8 mouse cellular contexts compared by ENCODE assay signal in genomic region chr7:44373460-44373859, GRCm38 (mm10). TPM values are rescaled to one million over a fixed set of nuclear protein-coding genes. Genes with fewer than 3 reads are reported as not detected.
DNase-seq lines count a peak whose midpoint lies in the region; ATAC-seq and TF ChIP-seq lines count a peak whose summit lies in the region.

No protein-coding gene starts in this region.

- in situ Hi-C loops in ES-E14 (cut with MboI; ENCODE audit: low sequenced_read_pairs in 2 of 2, unreplicated experiment in 2 of 2): no loop called here

- peak overlapping the region; percentile 36; the same call in 1 of the 2 replicates for H3K9ac ChIP-seq in heart, embryonic 12.5 days
- H3K9ac ChIP-seq in ES-E14 (ENCODE audit: insufficient read depth, low read depth, low read length, poor library complexity, severe bottlenecking): peak overlapping the region; percentile 38
- H3K9ac ChIP-seq in forebrain, postnatal 0 days: peak overlapping the region; percentile 56

- peak; percentile 4; the same call in 1 of the 2 replicates for ATAC-seq in heart, embryonic 12.5 days (ENCODE audit: insufficient number of reproducible peaks, low FRiP score)
- ATAC-seq in forebrain, postnatal 0 days: no peak

- peaks cover 4% of the 10 kb centered on the region; the same call in 1 of the 2 replicates for H3K27me3 ChIP-seq in heart, embryonic 12.5 days (replicated peaks)
- no peaks in the 10 kb centered on the region for H3K27me3 ChIP-seq in forebrain, postnatal 0 days (ENCODE audit: insufficient read depth, low read length)

- peak overlapping the region; percentile 61 for H3K4me3 ChIP-seq in heart, embryonic 12.5 days
- peak overlapping the region; percentile 61 to 80 for H3K4me3 ChIP-seq in ES-E14 (ENCODE audit: insufficient read depth in 1 of 2, low read depth in 1 of 2, low read length in 2 of 2, poor library complexity in 1 of 2, severe bottlenecking in 1 of 2)
- H3K4me3 ChIP-seq in forebrain, postnatal 0 days (ENCODE audit: low read depth, low read length): peak overlapping the region; percentile 54
- H3K4me3 ChIP-seq in macrophage (ENCODE audit: inconsistent target): peak overlapping the region; percentile 44

- H3K4me2 ChIP-seq in heart, embryonic 12.5 days: peak overlapping the region; percentile 76
- H3K4me2 ChIP-seq in forebrain, postnatal 0 days (ENCODE audit: low read depth): peak overlapping the region; percentile 82

- no peak for TF ChIP-seq CTCF in forebrain, postnatal 0 days (IDR thresholded peaks at IDR 0.05; ENCODE audit: low read depth)

- no peak for DNase-seq in heart, adult 9 months (ENCODE audit: low spot score in 2 of 2)
- DNase-seq in ES-E14 (ENCODE audit: low read depth, low spot score) (no peak), MN1 (ENCODE audit: low spot score) (no peak)
- no peak for DNase-seq in forebrain, postnatal 0 days
- DNase-seq in right cerebral cortex, adult 2 months (ENCODE audit: low spot score in 2 of 2): no peak
- no peak for DNase-seq in spleen, adult 18-20 months

- H3K79me2 ChIP-seq in macrophage (ENCODE audit: inconsistent target): no peaks in the 10 kb centered on the region

- no peaks in the 10 kb centered on the region for H3K9me3 ChIP-seq in heart, embryonic 12.5 days (replicated peaks)
- no peaks in the 10 kb centered on the region for H3K9me3 ChIP-seq in ES-E14 (ENCODE audit: control insufficient read depth, insufficient read depth, low read depth, low read length)
- H3K9me3 ChIP-seq in forebrain, postnatal 0 days (ENCODE audit: low read length): no peaks in the 10 kb centered on the region

- H3K4me1 ChIP-seq in heart, embryonic 12.5 days (replicated peaks): peaks cover 15% of the 10 kb centered on the region
- peaks cover 0 to 7% of the 10 kb centered on the region in 2 experiments; a peak in 2 of 4 replicates for H3K4me1 ChIP-seq in ES-E14 (ENCODE audit: control insufficient read depth in 2 of 2, insufficient read depth in 2 of 2, low read length in 2 of 2, poor library complexity in 1 of 2)
- no peaks in the 10 kb centered on the region for H3K4me1 ChIP-seq in forebrain, postnatal 0 days (ENCODE audit: insufficient read depth)

- H3K36me3 ChIP-seq in heart, embryonic 12.5 days: no peaks in the 10 kb centered on the region
- H3K36me3 ChIP-seq in ES-E14 (ENCODE audit: control insufficient read depth, insufficient read depth, low read length, poor library complexity, severe bottlenecking): no peaks in the 10 kb centered on the region
- H3K36me3 ChIP-seq in forebrain, postnatal 0 days (ENCODE audit: insufficient read depth): no peaks in the 10 kb centered on the region
- H3K36me3 ChIP-seq in macrophage (ENCODE audit: inconsistent target): no peaks in the 10 kb centered on the region

- no peak overlapping the region for H3K27ac ChIP-seq in heart, embryonic 12.5 days (ENCODE audit: poor library complexity, severe bottlenecking)
- no peak overlapping the region for H3K27ac ChIP-seq in ES-E14 (ENCODE audit: insufficient read depth, low read depth, low read length, poor library complexity, severe bottlenecking)
- no peak overlapping the region for H3K27ac ChIP-seq in forebrain, postnatal 0 days (ENCODE audit: low read depth, low read length)
- peak overlapping the region; percentile 19 for H3K27ac ChIP-seq in macrophage

- WGBS in heart, embryonic 12.5 days: 12% methylated on average over 7 of the region's 7 CpGs
- WGBS in forebrain, postnatal 0 days: 17% methylated on average over 7 of the region's 7 CpGs
- 4% methylated on average over 7 of the region's 7 CpGs for WGBS in macrophage (ENCODE audit: missing documents)

TF ChIP-seq in ES-E14, 5 proteins besides CTCF, POLR2A, EP300 and RAD21:
- TF ChIP-seq HCFC1 (IDR thresholded peaks at IDR 0.05; ENCODE audit: borderline replicate concordance, insufficient read depth, low read length): no peak
- no peak for TF ChIP-seq ZNF384 (IDR thresholded peaks at IDR 0.05; ENCODE audit: low read depth, low read length)
- TF ChIP-seq CHD2 (IDR thresholded peaks at IDR 0.05; ENCODE audit: low read depth, low read length): no peak
- no peak for TF ChIP-seq MAFK (IDR thresholded peaks at IDR 0.05; ENCODE audit: insufficient read depth, low read depth, low read length)

RNA-seq across cellular contexts. Expression of gene Syt3, which starts 10.4 kb away (rescaled TPM):
- 0.55 and 0.63 TPM in 2 replicates for polyA plus RNA-seq in heart, embryonic 12.5 days (2016; fragmentation: Nextera tagmentation; extraction: Ambion mirVana)
- 5.8 and 8.0 TPM in 2 replicates for total RNA-seq in ES-E14 (2012; rRNA removed)
- total RNA-seq in forebrain, postnatal 0 days (2014; rRNA removed): 48.2 and 77.2 TPM in 2 replicates
- 43.9 and 55.0 TPM in 2 replicates for polyA plus RNA-seq in forebrain, postnatal 0 days (2015; fragmentation: Nextera tagmentation; extraction: Ambion mirVana)
- under 1 TPM in 3 of 26 experiments, not detected in 23; 0.33 to 0.81 (median 0.44) TPM for total RNA-seq in macrophage (2018; cell fraction: chromatin; rRNA removed)
- under 1 TPM in 9 of 26 experiments, not detected in 17; 0.03 to 0.42 (median 0.07) TPM for total RNA-seq in macrophage (2018; cell fraction: cytosol; rRNA removed)
- total RNA-seq in macrophage (2018; cell fraction: nucleus; rRNA removed): under 1 TPM in 2 of 26 experiments, not detected in 24; 0.22 to 0.24 TPM
- polyA plus RNA-seq in macrophage (2018): 0.11 TPM in 1 of 3 replicates, not detected in the others

RNA-seq across cellular contexts. Expression of gene 1700008O03Rik, which starts 12.2 kb away (rescaled TPM):
- 0.40 and 0.94 TPM in 2 replicates for polyA plus RNA-seq in heart, embryonic 12.5 days (2016; fragmentation: Nextera tagmentation; extraction: Ambion mirVana)
- 1.4 and 4.8 TPM in 2 replicates for total RNA-seq in ES-E14 (2012; rRNA removed)
- total RNA-seq in forebrain, postnatal 0 days (2014; rRNA removed): 1.3 and 7.3 TPM in 2 replicates
- 2.7 and 3.5 TPM in 2 replicates for polyA plus RNA-seq in forebrain, postnatal 0 days (2015; fragmentation: Nextera tagmentation; extraction: Ambion mirVana)
- total RNA-seq in macrophage (2018; cell fraction: chromatin; rRNA removed): 1 to 10 TPM in 2 of 26 experiments, not detected in 24; 1.2 to 1.4 TPM
- total RNA-seq in macrophage (2018; cell fraction: cytosol; rRNA removed): under 1 TPM in 10 of 26 experiments, not detected in 16; 0.14 to 0.77 (median 0.20) TPM
- total RNA-seq in macrophage (2018; cell fraction: nucleus; rRNA removed): 1 to 10 TPM in 2 of 26 experiments, under 1 TPM in 5, not detected in 19; 0.49 to 1.7 (median 0.72) TPM
- polyA plus RNA-seq in macrophage (2018): 0.16 TPM in 1 of 3 replicates, not detected in the others

RNA-seq across cellular contexts. Expression of gene Lrrc4b, which starts 55.4 kb away (rescaled TPM):
- polyA plus RNA-seq in heart, embryonic 12.5 days (2016; fragmentation: Nextera tagmentation; extraction: Ambion mirVana): 2.3 and 2.4 TPM in 2 replicates
- total RNA-seq in ES-E14 (2012; rRNA removed): 0.18 TPM in 1 of 2 replicates, not detected in the other
- total RNA-seq in forebrain, postnatal 0 days (2014; rRNA removed): 347 and 391 TPM in 2 replicates
- 19.5 and 22.2 TPM in 2 replicates for polyA plus RNA-seq in forebrain, postnatal 0 days (2015; fragmentation: Nextera tagmentation; extraction: Ambion mirVana)
- not detected for total RNA-seq in macrophage (2018; cell fraction: chromatin; rRNA removed)
- total RNA-seq in macrophage (2018; cell fraction: cytosol; rRNA removed): not detected
- not detected for total RNA-seq in macrophage (2018; cell fraction: nucleus; rRNA removed)
- not detected in 3 replicates for polyA plus RNA-seq in macrophage (2018)

Comparison
In these comparisons a context has a peak if more than half of its experiments do, and no peak if none do; other contexts are left out.
1. RNA of gene Syt3, which starts 10.4 kb away (polyA plus RNA-seq): 43.9 to 55.0 TPM in forebrain, postnatal 0 days; 0.55 to 0.63 TPM in heart, embryonic 12.5 days and 0.11 TPM in macrophage; every median in the first group is over 10 times any median in the second.
2. Peak in every context shown above with its lines, with median percentiles within 50 percentile points of each other: H3K4me3 ChIP-seq and H3K9ac ChIP-seq.